15 mouse cellular contexts compared by ENCODE assay signal in the genomic region with DNA sequence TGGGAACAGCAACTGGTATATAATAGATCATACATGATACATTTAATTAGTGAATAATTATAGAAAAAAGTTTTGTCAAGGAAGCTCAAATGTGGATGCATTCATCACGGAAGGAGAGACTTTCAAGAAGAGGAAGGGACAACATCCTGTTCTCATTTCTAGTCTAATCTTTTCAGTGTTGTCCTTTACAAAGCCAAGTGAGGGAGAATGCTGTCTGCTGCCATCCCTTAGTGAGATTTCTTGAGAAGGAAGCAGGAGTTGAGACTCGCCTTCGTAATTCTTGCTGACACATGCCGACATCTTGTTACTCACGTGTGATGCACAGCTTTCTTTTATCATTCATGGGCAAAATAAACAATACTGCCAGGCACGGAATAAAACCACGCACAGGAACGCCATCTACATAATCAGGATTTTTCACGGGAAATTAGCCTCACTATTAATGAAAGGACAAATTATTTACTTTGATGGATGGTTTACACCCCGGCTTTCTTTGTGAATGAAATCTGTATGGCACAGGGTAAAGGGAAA.
DNase-seq lines count a peak whose midpoint lies in the region; ATAC-seq and TF ChIP-seq lines count a peak whose summit lies in the region.
"Had no signal": no experiment of that assay in that cellular context is flagged by ENCODE, and none has a peak within 500 bp of the region (broad histone marks: within the 10 kb centered on the region; RNA-seq: fewer than 3 reads in every experiment).

No protein-coding gene starts in this region.

- TF ChIP-seq CTCF in forebrain, postnatal 0 days (IDR thresholded peaks at IDR 0.05; ENCODE audit: low read depth): no peak

- no peaks in the 10 kb centered on the region; the same call in 1 of the 2 replicates for H3K4me1 ChIP-seq in forebrain, postnatal 0 days (ENCODE audit: insufficient read depth)
- peaks cover 14% of the 10 kb centered on the region for H3K4me1 ChIP-seq in midbrain, embryonic 15.5 days
- H3K4me1 ChIP-seq in intestine, embryonic 16.5 days (ENCODE audit: control insufficient read depth, insufficient read depth, low read length): peaks cover 5% of the 10 kb centered on the region; the same call in 1 of the 2 replicates
- H3K4me1 ChIP-seq: megakaryocyte, embryonic 14.5 days had no signal

- H3K9me3 ChIP-seq in forebrain, postnatal 0 days (ENCODE audit: low read length): no peaks in the 10 kb centered on the region
- H3K9me3 ChIP-seq in midbrain, embryonic 15.5 days: no peaks in the 10 kb centered on the region
- no peaks in the 10 kb centered on the region for H3K9me3 ChIP-seq in intestine, embryonic 16.5 days (ENCODE audit: control insufficient read depth, low read length)
- H3K9me3 ChIP-seq: embryonic facial prominence, embryonic 12.5 days had no signal

- ATAC-seq in forebrain, postnatal 0 days: peak; percentile 34; the same call in 1 of the 2 replicates
- no peak for ATAC-seq in midbrain, embryonic 15.5 days (replicated peaks)
- ATAC-seq in intestine, embryonic 16.5 days: no peak

- peak overlapping the region; percentile 24; the same call in 1 of the 2 replicates for H3K4me2 ChIP-seq in forebrain, postnatal 0 days (ENCODE audit: low read depth)
- peak overlapping the region; percentile 37 for H3K4me2 ChIP-seq in midbrain, embryonic 15.5 days
- H3K4me2 ChIP-seq in intestine, embryonic 16.5 days (ENCODE audit: low read depth, low read length): no peak overlapping the region
- H3K4me2 ChIP-seq: embryonic facial prominence, embryonic 12.5 days had no signal

- no peak overlapping the region for H3K27ac ChIP-seq in forebrain, postnatal 0 days (ENCODE audit: low read depth, low read length)
- H3K27ac ChIP-seq in midbrain, embryonic 15.5 days: peak overlapping the region; percentile 46; the same call in 1 of the 2 replicates
- no peak overlapping the region for H3K27ac ChIP-seq in intestine, embryonic 16.5 days (ENCODE audit: low read length)
- H3K27ac ChIP-seq: embryonic facial prominence, embryonic 12.5 days; stomach, postnatal 0 days had no signal

- no peaks in the 10 kb centered on the region for H3K27me3 ChIP-seq in forebrain, postnatal 0 days (ENCODE audit: insufficient read depth, low read length)
- H3K27me3 ChIP-seq in midbrain, embryonic 15.5 days (replicated peaks): no peaks in the 10 kb centered on the region
- no peaks in the 10 kb centered on the region for H3K27me3 ChIP-seq in intestine, embryonic 16.5 days (replicated peaks; ENCODE audit: control insufficient read depth, insufficient read depth, low read length)
- H3K27me3 ChIP-seq: embryonic facial prominence, embryonic 12.5 days had no signal

- WGBS in forebrain, postnatal 0 days: 7% methylated on average over 10 of the region's 10 CpGs
- 15% methylated on average over 10 of the region's 10 CpGs for WGBS in midbrain, embryonic 15.5 days
- WGBS in intestine, embryonic 16.5 days: 43% methylated on average over 10 of the region's 10 CpGs

- H3K9ac ChIP-seq in forebrain, postnatal 0 days: no peak overlapping the region
- 0 out of 2 replicates have a peak overlapping the region, but pooled peaks have one; percentile 10 for H3K9ac ChIP-seq in midbrain, embryonic 15.5 days
- no peak overlapping the region for H3K9ac ChIP-seq in intestine, embryonic 16.5 days (ENCODE audit: low read depth, low read length)
- H3K9ac ChIP-seq: embryonic facial prominence, embryonic 12.5 days had no signal

- no peaks in the 10 kb centered on the region for H3K36me3 ChIP-seq in forebrain, postnatal 0 days (ENCODE audit: insufficient read depth)
- no peaks in the 10 kb centered on the region for H3K36me3 ChIP-seq in midbrain, embryonic 15.5 days (replicated peaks)
- H3K36me3 ChIP-seq in intestine, embryonic 16.5 days (ENCODE audit: control insufficient read depth, insufficient read depth, low read length): no peaks in the 10 kb centered on the region
- H3K36me3 ChIP-seq: embryonic facial prominence, embryonic 12.5 days had no signal

- peak; percentile 15 for DNase-seq in embryo, embryonic 11 days
- no peak for DNase-seq in embryo, embryonic 10 days (ENCODE audit: low spot score)
- peak; percentile 10 for DNase-seq in 3T3-L1 (ENCODE audit: low read depth, low spot score)
- peak; percentile 31 for DNase-seq in forebrain, postnatal 0 days
- DNase-seq in right cerebral cortex, postnatal 14 days: no peak
- DNase-seq in kidney, adult 18-20 months: no peak
- DNase-seq: cerebellum, adult 8-10 months; gastrocnemius, postnatal 36 days; kidney, postnatal 4 days; spleen, adult 18-20 months had no signal

- 0 out of 2 replicates have a peak overlapping the region, but pooled peaks have one; percentile 9 for H3K4me3 ChIP-seq in forebrain, postnatal 0 days (ENCODE audit: low read depth, low read length)
- H3K4me3 ChIP-seq in midbrain, embryonic 15.5 days: no peak overlapping the region
- H3K4me3 ChIP-seq in intestine, embryonic 16.5 days (ENCODE audit: low read length): no peak overlapping the region
- H3K4me3 ChIP-seq: embryonic facial prominence, embryonic 12.5 days had no signal

Comparison
In these comparisons a context has a peak if more than half of its experiments do, and no peak if none do; other contexts are left out.
1. DNase-seq: peak in embryo, embryonic 11 days (single experiment), 3T3-L1 (single experiment) and forebrain, postnatal 0 days (single experiment); none in embryo, embryonic 10 days (single experiment), right cerebral cortex, postnatal 14 days (single experiment) and kidney, adult 18-20 months (single experiment).